Mouse (Mus musculus) megakaryocyte, embryonic 14.5 days (primary cell): ENCODE data around the gene Ppt2.

ENCODE experiments used
- FLI1 ChIP-seq: IDR thresholded peaks from 2 replicates; pipeline ENCODE4 v1.6.1; 2012; ENCODE audit warnings: low read length, inconsistent platforms, mixed read lengths
- GATA1 ChIP-seq: IDR thresholded peaks from 3 replicates; pipeline ENCODE4 v1.6.1; 2012; ENCODE audit warnings: mixed read lengths, low read length, inconsistent platforms, borderline replicate concordance

DNA sequence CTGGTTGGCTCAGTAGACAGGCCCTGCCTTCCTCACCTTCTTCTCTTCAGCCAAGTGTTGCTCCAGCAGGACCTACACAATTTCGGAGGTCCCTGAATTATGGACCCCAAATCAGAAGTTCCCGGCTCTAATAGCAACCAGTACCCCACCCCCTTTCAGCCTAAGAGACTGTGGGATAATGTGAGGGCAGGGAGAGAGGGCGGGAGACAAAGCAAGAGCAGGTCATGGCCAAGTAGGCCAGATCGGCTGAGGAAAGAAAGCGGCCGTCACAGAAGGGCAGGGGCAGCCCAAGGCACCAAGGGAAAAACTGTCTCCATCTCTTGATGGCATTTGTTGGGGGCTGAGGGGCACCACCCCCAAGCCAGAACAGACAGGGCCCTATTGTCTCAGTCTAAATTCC is 12.4 kb downstream of the Ppt2 start, which contains the start of gene Egfl8:
- TF ChIP-seq GATA1 (no peak), FLI1 (no peak)
